Mouse (Mus musculus): ENCODE results near the gene Cux2. TPM values are rescaled to one million over a fixed set of nuclear protein-coding genes. Genes with fewer than 3 reads are reported as not detected.
A peak's percentile ranks its signal among the peaks of the same experiment; 100 is the strongest.

Cux2 gene
- polyA plus RNA-seq, 1 experiment from 2014 or later: 2.5 TPM

DNA sequence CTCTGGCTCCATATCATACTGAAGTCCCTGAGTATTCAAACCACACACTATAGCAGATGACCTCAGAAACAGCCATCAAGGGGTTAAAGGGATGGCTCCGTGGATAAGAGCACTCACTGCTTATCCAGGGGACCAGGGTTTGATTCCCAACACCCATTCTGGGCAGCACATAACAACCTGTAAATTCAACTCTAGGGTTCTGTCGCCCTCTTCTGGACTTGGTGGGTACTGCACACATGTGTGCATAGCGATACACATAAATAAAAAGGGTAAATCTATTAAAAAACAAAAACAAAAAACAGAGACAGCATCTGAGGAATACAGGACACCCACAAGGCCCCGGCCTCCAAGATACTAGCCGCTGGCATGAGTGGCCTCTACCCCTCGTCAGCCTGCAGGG is 7.7 kb upstream of the Cux2 start:
- Histone ChIP-seq H3K36me3 (no peaks in the 10 kb centered on the region), H3K9me3 (no peaks in the 10 kb centered on the region), H3K9ac (no peak overlapping the region), H3K4me1 (peaks cover 21% of the 10 kb centered on the region), H3K4me2 (no peak overlapping the region), H3K4me3 (no peak overlapping the region), H3K27ac (no peak overlapping the region), H3K27me3 (peaks cover 25% of the 10 kb centered on the region)
- 72% methylated on average over 6 of the region's 6 CpGs for WGBS
- ATAC-seq (ENCODE audit: insufficient number of reproducible peaks, low FRiP score, low TSS enrichment, low read depth): no peak

DNA sequence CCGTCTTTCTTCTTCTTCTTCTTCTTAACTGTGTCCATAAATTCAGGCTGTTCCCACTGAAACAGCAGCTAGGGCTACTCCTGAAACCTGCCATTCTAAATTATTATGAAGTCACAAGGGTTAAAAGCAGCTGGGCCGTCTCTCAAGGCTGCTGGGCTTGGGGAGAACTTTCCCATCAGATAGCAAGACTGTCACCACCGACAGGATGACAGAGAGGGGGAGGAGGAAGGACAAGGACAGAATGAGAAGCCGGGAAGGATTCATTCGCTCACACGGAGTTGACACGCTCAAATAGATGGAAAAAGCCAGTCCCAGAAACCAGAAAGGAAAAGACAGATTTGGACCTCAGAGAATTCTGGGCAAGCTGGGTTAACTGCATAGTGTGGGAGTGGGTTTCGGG is 6.7 kb upstream of the Cux2 start:
- 71% methylated on average over 8 of the region's 8 CpGs for WGBS
- no peak for ATAC-seq (ENCODE audit: insufficient number of reproducible peaks, low FRiP score, low TSS enrichment, low read depth)
- Histone ChIP-seq H3K27me3 (peaks cover 30% of the 10 kb centered on the region), H3K9ac (no peak overlapping the region), H3K36me3 (no peaks in the 10 kb centered on the region), H3K4me1 (peaks cover 16% of the 10 kb centered on the region), H3K4me2 (no peak overlapping the region), H3K27ac (no peak overlapping the region), H3K9me3 (no peaks in the 10 kb centered on the region), H3K4me3 (no peak overlapping the region)

- H3K27ac ChIP-seq: no peak overlapping the region
- no peak for ATAC-seq (ENCODE audit: insufficient number of reproducible peaks, low FRiP score, low TSS enrichment, low read depth)
- 37% methylated on average over 13 of the region's 13 CpGs for WGBS
Measured at GRCm38 (mm10) chr5:122054130-122054843, 4.4 kb upstream of the Cux2 start.

DNA sequence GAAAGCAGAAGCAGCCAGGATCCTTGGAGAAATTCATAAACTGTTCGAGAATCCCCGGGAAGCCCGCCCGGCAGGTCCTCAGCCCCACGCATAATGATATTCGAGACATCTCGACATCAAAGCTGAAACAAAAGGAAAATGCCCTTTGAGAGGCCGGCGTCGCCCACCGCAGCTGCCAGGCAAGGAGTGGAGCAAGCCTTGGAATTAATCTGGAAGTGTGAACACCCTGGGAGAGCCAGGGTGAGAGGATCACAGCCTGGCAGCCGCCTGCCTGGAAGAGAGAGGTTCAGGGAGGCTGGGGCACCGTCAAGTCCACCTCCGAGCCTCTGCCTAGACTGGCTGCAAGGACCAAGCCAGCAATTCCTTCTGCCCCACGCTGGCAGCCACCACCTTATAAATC is 3.7 kb upstream of the Cux2 start:
- 13% methylated on average over 15 of the region's 15 CpGs for WGBS
- H3K9ac ChIP-seq: no peak overlapping the region
- no peaks in the 10 kb centered on the region for H3K36me3 ChIP-seq
- H3K27me3 ChIP-seq: peaks cover 56% of the 10 kb centered on the region
- H3K4me3 ChIP-seq: no peak overlapping the region
- no peak for ATAC-seq (ENCODE audit: insufficient number of reproducible peaks, low FRiP score, low TSS enrichment, low read depth)
- no peaks in the 10 kb centered on the region for H3K9me3 ChIP-seq
- peaks cover 25% of the 10 kb centered on the region for H3K4me1 ChIP-seq
- H3K4me2 ChIP-seq: peak overlapping the region; percentile 12; the same call in 1 of the 2 replicates
- H3K27ac ChIP-seq: no peak overlapping the region

More at GRCm38 (mm10) chr5:122054130-122054843, 4.4 kb upstream of the Cux2 start:
- no peaks in the 10 kb centered on the region for H3K9me3 ChIP-seq
- peaks cover 22% of the 10 kb centered on the region for H3K4me1 ChIP-seq
- H3K9ac ChIP-seq: no peak overlapping the region
- no peak overlapping the region for H3K4me2 ChIP-seq
- H3K27me3 ChIP-seq: peaks cover 49% of the 10 kb centered on the region
- H3K36me3 ChIP-seq: no peaks in the 10 kb centered on the region
- H3K4me3 ChIP-seq: 0 out of 2 replicates have a peak overlapping the region, but pooled peaks have one; percentile 4

DNA sequence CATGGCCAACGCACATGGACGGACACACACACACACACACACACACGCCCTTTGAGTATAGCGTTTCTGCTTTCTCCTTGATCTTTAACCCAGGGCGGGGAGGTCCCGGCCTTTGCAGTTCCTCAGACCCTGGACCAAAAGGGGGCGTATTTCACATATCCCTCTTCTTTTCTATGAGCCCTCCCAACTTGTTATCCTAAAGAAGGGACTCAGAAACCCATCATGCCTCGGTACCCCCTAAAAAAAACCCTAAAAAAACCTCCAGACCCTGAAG is 867 bp upstream of the Cux2 start:
- H3K27me3 ChIP-seq: peaks cover 84% of the 10 kb centered on the region
- peak overlapping the region; percentile 84 for H3K4me2 ChIP-seq
- H3K36me3 ChIP-seq: no peaks in the 10 kb centered on the region
- no peak for ATAC-seq (ENCODE audit: insufficient number of reproducible peaks, low FRiP score, low TSS enrichment, low read depth)
- H3K27ac ChIP-seq: no peak overlapping the region
- H3K4me3 ChIP-seq: peak overlapping the region; percentile 78
- WGBS: 4% methylated on average over 8 of the region's 8 CpGs
- H3K9ac ChIP-seq: no peak overlapping the region
- peaks cover 31% of the 10 kb centered on the region for H3K4me1 ChIP-seq
- no peaks in the 10 kb centered on the region for H3K9me3 ChIP-seq

- ATAC-seq (ENCODE audit: insufficient number of reproducible peaks, low FRiP score, low TSS enrichment, low read depth): peak; percentile 58; the same call in 1 of the 2 replicates
- under 1% methylated on average over 37 of the region's 43 CpGs for WGBS
- peaks cover 31% of the 10 kb centered on the region for H3K4me1 ChIP-seq
Measured at GRCm38 (mm10) chr5:122049664-122050016, 262 bp downstream of the Cux2 start.

DNA sequence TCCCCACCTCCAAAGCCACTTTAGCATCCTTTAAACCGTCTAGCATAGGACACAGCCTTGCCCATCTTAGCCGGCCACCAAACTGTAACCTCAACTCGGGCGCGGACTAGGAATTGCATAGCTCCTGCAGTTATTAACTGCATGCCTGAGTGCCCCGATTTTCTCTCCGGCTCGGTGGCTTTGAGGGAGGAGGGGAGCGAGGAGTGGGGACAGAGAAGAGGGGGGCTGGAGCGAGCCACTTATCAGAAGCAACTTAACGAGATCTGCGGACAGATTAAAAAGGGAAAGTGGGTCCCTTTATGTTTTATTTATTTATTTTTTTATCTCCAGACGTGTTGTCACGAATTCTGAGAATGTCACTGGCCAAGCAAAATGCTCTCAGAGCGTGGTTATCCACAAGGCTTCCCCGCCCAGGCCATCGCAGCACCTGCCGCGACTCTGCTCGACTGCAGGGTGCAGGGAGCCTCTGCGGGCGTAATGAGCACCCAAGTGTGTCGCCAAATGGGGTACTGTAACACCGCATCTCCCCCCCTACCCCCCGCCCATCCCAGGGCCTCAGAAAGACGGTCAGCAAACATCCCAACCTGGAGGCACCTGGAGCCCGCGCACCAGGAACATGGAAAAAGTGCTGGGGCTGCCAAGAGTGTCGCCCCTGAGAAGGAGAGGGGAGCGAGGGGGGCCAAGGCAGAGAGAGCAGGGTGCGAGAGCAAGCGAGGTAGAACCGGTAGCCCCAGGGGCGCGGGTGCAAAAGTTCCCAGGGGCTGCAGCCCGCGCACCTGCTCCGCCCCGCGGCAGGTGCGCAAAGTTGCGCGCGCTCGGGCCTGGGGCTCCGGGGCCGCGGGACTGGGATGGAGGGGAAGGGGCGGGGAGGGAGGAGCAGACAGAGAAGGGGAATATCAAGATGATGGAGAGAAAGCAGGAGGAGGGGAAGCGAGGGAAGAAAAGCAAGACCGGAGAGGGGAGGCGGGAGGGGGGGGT is 927 bp downstream of the Cux2 start:
- peaks cover 78% of the 10 kb centered on the region for H3K27me3 ChIP-seq
- H3K36me3 ChIP-seq: no peaks in the 10 kb centered on the region
- H3K4me1 ChIP-seq: peaks cover 31% of the 10 kb centered on the region
- ATAC-seq (ENCODE audit: insufficient number of reproducible peaks, low FRiP score, low TSS enrichment, low read depth): no peak
- H3K9me3 ChIP-seq: no peaks in the 10 kb centered on the region
- peak overlapping the region; percentile 78 for H3K4me3 ChIP-seq
- H3K27ac ChIP-seq: no peak overlapping the region
- 1% methylated on average over 49 of the region's 52 CpGs for WGBS
- peak overlapping the region; percentile 84 for H3K4me2 ChIP-seq
- 0 out of 2 replicates have a peak overlapping the region, but pooled peaks have one; percentile 62 for H3K9ac ChIP-seq

More at GRCm38 (mm10) chr5:122049664-122050016, 262 bp downstream of the Cux2 start:
- Histone ChIP-seq H3K36me3 (no peaks in the 10 kb centered on the region), H3K4me2 (peak overlapping the region; percentile 84), H3K9ac (peak overlapping the region; percentile 62), H3K27ac (no peak overlapping the region), H3K27me3 (peaks cover 84% of the 10 kb centered on the region), H3K4me3 (peak overlapping the region; percentile 78), H3K9me3 (no peaks in the 10 kb centered on the region)

DNA sequence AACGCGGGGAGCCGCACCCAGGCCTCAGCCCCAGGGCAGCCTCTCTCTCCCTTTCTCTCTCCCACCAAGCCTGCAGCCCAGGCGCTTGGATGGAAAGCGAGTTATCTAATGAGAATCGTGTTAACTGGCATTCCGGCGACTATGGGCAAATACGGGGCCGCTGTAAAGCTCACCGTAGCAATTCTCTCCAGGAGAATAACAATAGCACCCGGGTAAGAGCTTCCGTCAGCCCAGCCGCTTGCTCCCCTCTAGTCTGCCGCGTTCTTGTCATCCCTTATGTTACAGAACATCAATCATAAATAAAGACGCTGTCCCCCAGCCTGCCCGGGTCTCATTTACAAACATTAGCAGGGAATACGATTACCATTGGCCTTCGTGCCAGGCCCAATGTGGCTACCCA is 1.6 kb downstream of the Cux2 start:
- Histone ChIP-seq H3K27me3 (peaks cover 71% of the 10 kb centered on the region), H3K9me3 (no peaks in the 10 kb centered on the region)
- ATAC-seq (ENCODE audit: insufficient number of reproducible peaks, low FRiP score, low TSS enrichment, low read depth): no peak

GRCm38 (mm10) chr5:122047791-122048190 is 2.1 kb downstream of the Cux2 start:
- Histone ChIP-seq H3K4me2 (no peak overlapping the region), H3K4me1 (peaks cover 25% of the 10 kb centered on the region), H3K27me3 (peaks cover 67% of the 10 kb centered on the region), H3K9me3 (no peaks in the 10 kb centered on the region), H3K27ac (no peak overlapping the region), H3K36me3 (no peaks in the 10 kb centered on the region), H3K4me3 (no peak overlapping the region), H3K9ac (no peak overlapping the region)
- ATAC-seq (ENCODE audit: insufficient number of reproducible peaks, low FRiP score, low TSS enrichment, low read depth): no peak
- 57% methylated on average over 5 of the region's 5 CpGs for WGBS

More for the DNA sequence above, 1.6 kb downstream of the Cux2 start:
- H3K27ac ChIP-seq: no peak overlapping the region
- peak overlapping the region; percentile 78; the same call in 1 of the 2 replicates for H3K4me3 ChIP-seq
- no peak overlapping the region for H3K9ac ChIP-seq
- H3K4me1 ChIP-seq: peaks cover 25% of the 10 kb centered on the region
- 5% methylated on average over 20 of the region's 20 CpGs for WGBS
- no peaks in the 10 kb centered on the region for H3K36me3 ChIP-seq
- 0 out of 2 replicates have a peak overlapping the region, but pooled peaks have one; percentile 84 for H3K4me2 ChIP-seq

DNA sequence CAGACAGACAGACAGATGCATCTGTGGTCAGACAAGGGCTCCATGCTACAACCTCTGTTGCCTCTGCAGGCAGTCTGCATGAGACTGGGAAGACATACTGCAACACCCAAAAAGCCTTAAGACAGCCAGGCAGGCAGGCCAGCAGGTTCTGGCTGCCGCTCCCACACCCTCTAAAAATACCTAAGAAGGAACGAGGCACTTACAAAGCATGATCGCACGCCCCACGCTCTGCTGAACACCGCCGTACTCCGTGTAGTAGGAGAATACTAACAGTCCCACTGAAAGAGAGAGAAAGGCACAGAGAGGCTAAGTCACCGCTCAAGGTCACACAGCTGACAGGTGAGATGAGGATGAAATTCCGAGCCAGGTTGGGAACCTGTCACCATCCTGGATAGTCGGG is 6.3 kb downstream of the Cux2 start:
- Histone ChIP-seq H3K27ac (no peak overlapping the region), H3K4me2 (no peak overlapping the region), H3K9me3 (no peaks in the 10 kb centered on the region), H3K4me3 (no peak overlapping the region), H3K27me3 (peaks cover 28% of the 10 kb centered on the region), H3K36me3 (no peaks in the 10 kb centered on the region), H3K4me1 (peaks cover 5% of the 10 kb centered on the region; the same call in 1 of the 2 replicates), H3K9ac (no peak overlapping the region)
- no peak for ATAC-seq (ENCODE audit: insufficient number of reproducible peaks, low FRiP score, low TSS enrichment, low read depth)
- 87% methylated on average over 11 of the region's 11 CpGs for WGBS

DNA sequence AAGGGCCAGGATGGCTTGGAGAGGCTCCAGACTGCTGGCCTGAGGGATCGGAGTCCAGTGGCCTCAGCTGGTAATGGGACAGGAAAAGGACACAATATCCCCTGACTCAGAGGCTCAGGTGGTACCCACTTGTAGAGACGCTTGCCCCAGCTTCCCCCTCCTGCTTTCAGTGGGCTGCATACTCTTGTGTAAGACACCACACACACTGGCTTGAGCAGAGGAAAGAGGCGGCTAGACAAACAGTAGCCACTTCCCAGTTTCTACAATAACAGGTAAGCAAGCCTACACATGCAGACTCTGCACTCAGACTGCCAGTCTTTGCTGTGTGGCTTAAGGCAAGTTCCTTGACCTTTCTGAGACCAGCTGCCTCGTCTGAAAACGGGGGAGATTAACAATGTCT is 14.6 kb downstream of the Cux2 start:
- Histone ChIP-seq H3K36me3 (no peaks in the 10 kb centered on the region), H3K9ac (no peak overlapping the region), H3K4me2 (no peak overlapping the region), H3K4me3 (no peak overlapping the region), H3K9me3 (no peaks in the 10 kb centered on the region), H3K27ac (no peak overlapping the region), H3K27me3 (peaks cover 4% of the 10 kb centered on the region; the same call in 1 of the 2 replicates), H3K4me1 (peaks cover 15% of the 10 kb centered on the region; the same call in 1 of the 2 replicates)
- ATAC-seq (ENCODE audit: insufficient number of reproducible peaks, low FRiP score, low TSS enrichment, low read depth): no peak
- 65% methylated on average over 5 of the region's 5 CpGs for WGBS

GRCm38 (mm10) chr5:122033167-122033478 is 16.8 kb downstream of the Cux2 start:
- H3K27me3 ChIP-seq: peaks cover 4% of the 10 kb centered on the region; the same call in 1 of the 2 replicates
- ATAC-seq (ENCODE audit: insufficient number of reproducible peaks, low FRiP score, low TSS enrichment, low read depth): no peak
- 39% methylated on average over 4 of the region's 4 CpGs for WGBS
- no peak overlapping the region for H3K4me2 ChIP-seq
- no peak overlapping the region for H3K9ac ChIP-seq
- H3K4me1 ChIP-seq: peaks cover 15% of the 10 kb centered on the region; the same call in 1 of the 2 replicates
- no peak overlapping the region for H3K27ac ChIP-seq
- H3K4me3 ChIP-seq: no peak overlapping the region
- no peaks in the 10 kb centered on the region for H3K36me3 ChIP-seq
- H3K9me3 ChIP-seq: no peaks in the 10 kb centered on the region
